Mouse (Mus musculus): ENCODE data around the gene Zfyve26. TPM values are rescaled to one million over a fixed set of nuclear protein-coding genes. Genes with fewer than 3 reads are reported as not detected.
"Not testable (repeated sequence)": the region's sequence is repeated elsewhere in the genome, so short reads cannot be mapped to it uniquely, and the experiment has no call there.

Zfyve26 gene
- polyA plus RNA-seq, 1 experiment from 2014 or later = 18.0 TPM

DNA sequence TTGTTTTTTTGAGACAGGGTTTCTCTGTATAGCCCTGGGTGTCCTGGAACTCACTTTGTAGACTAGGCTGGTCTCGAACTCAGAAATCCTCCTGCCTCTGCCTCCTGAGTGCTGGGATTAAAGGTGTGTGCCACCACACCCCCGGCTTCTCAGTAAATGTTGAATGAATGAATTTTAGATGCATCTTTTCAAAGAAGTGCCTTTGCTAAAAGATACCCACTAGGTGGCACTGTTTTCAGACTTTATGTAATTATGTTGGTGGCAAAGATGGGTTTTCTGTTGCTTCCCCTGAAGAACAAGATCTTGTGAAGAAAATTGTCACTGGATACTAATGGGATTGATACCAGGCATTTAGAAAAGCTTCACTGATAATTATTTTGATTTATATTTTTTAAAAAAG, 26.4 kb upstream of the Zfyve26 start:
- not testable (repeated sequence) for ATAC-seq (replicated peaks; ENCODE audit: low FRiP score); H3K27ac ChIP-seq (ENCODE audit: low read depth, low read length); H3K36me3 ChIP-seq (ENCODE audit: control insufficient read depth, insufficient read depth, low read length); H3K4me3 ChIP-seq (ENCODE audit: low read depth, low read length); H3K4me2 ChIP-seq; H3K4me1 ChIP-seq (replicated peaks; ENCODE audit: control insufficient read depth, insufficient read depth, low read length); H3K27me3 ChIP-seq (replicated peaks; ENCODE audit: control insufficient read depth, insufficient read depth, low read length); H3K9me3 ChIP-seq (ENCODE audit: control insufficient read depth, low read length); H3K9ac ChIP-seq (ENCODE audit: low read depth, low read length); DNase-seq (ENCODE audit: low spot score)
- WGBS = 59% methylated on average over 2 of the region's 2 CpGs

DNA sequence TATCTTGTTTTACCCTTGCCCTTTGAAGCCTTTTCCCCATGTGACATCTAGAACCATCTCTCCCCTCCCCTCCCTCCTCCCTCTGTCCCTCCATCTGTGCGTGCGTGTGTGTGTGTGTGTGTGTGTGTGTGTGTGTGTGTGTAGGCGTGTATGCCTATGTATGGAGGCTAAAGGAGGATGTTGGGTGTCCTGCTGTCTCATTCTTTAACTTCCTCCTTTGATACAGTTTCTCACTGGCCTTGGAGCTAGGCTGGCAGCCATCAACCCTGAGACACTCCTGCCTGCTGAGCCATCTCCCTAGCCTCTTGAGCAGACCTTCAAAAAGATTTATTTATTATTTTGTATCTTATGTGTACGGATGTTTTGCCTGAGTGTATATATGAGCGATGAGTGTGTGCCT, 24.8 kb upstream of the Zfyve26 start:
- WGBS = 73% methylated on average over 5 of the region's 5 CpGs
- Histone ChIP-seq H3K4me1 (replicated peaks; ENCODE audit: control insufficient read depth, insufficient read depth, low read length) (no peaks in the 10 kb centered on the region), H3K4me3 (ENCODE audit: low read depth, low read length) (no peak overlapping the region), H3K27ac (ENCODE audit: low read depth, low read length) (no peak overlapping the region), H3K9me3 (ENCODE audit: control insufficient read depth, low read length) (no peaks in the 10 kb centered on the region), H3K27me3 (replicated peaks; ENCODE audit: control insufficient read depth, insufficient read depth, low read length) (no peaks in the 10 kb centered on the region), H3K9ac (ENCODE audit: low read depth, low read length) (no peak overlapping the region), H3K36me3 (ENCODE audit: control insufficient read depth, insufficient read depth, low read length) (no peaks in the 10 kb centered on the region), H3K4me2 (no peak overlapping the region)
- ATAC-seq (replicated peaks; ENCODE audit: low FRiP score) = no peak
- no peak for DNase-seq (ENCODE audit: low spot score)

DNA sequence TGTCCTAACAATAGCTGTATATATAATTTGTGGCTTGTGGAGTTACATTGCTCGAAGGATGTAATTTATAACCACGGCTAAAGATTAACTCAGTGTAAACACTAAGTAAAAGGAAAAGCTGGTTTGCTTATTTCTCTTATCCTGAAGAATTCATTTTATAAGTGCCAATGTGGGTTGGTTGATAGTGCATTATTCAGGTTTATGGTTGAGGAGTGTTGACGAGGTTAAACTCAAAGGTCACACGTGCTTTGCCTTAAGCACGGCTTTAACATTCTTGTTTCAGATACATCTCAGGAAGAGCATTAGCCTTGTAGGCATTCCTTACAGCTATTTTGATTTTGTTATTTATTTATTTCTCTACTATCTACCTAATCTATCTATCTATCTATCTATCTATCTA, 21.2 kb upstream of the Zfyve26 start:
- Histone ChIP-seq H3K27ac (ENCODE audit: low read depth, low read length) (no peak overlapping the region), H3K9me3 (ENCODE audit: control insufficient read depth, low read length) (no peaks in the 10 kb centered on the region), H3K4me3 (ENCODE audit: low read depth, low read length) (no peak overlapping the region), H3K4me2 (no peak overlapping the region), H3K36me3 (ENCODE audit: control insufficient read depth, insufficient read depth, low read length) (no peaks in the 10 kb centered on the region), H3K27me3 (replicated peaks; ENCODE audit: control insufficient read depth, insufficient read depth, low read length) (no peaks in the 10 kb centered on the region), H3K4me1 (replicated peaks; ENCODE audit: control insufficient read depth, insufficient read depth, low read length) (no peaks in the 10 kb centered on the region), H3K9ac (ENCODE audit: low read depth, low read length) (no peak overlapping the region)
- ATAC-seq (replicated peaks; ENCODE audit: low FRiP score) (no peak), DNase-seq (ENCODE audit: low spot score) (no peak)
- WGBS = 77% methylated on average over 5 of the region's 5 CpGs

DNA sequence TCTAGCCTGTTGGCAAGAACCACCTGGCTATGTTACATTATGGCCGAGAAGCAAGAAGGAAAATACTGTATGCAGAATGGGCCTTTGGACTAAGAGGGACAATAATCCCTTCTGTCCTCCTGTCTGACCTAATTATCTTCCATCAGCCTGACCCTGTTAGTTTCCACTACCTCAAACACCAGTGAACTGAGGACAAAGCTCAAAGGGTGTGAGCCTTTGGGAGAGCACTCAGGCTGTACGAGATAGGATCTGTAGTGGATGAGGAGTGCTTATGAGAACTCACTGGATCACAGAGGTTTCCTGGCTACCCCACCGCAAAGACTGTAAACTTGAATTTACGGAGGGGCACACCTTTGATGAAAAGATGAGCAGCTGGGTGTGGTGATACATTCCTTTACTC, 17.6 kb upstream of the Zfyve26 start:
- 78% methylated on average over 4 of the region's 4 CpGs for WGBS

DNA sequence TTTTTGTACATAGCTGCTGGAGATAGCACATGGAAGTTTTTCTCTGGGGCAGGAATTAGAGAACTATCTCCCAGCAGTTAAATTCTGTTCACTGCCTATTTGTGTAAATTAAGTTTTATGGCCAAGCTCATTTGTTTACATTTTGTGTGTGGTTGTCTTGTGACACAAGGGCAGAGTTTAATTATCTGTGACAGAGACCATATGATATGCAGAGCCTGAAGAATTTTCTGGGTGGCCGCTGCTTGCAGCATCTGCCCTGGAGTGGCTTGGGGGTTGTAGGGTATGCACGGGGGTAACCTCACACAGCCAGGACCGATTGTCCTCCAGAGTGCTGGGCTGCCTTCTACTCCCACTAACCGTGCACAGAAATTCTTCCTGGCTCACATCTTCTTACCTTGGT, 9.9 kb upstream of the Zfyve26 start:
- Histone ChIP-seq H3K9me3 (ENCODE audit: control insufficient read depth, low read length) (no peaks in the 10 kb centered on the region), H3K4me3 (ENCODE audit: low read depth, low read length) (no peak overlapping the region), H3K9ac (ENCODE audit: low read depth, low read length) (no peak overlapping the region), H3K27ac (ENCODE audit: low read depth, low read length) (no peak overlapping the region), H3K4me1 (replicated peaks; ENCODE audit: control insufficient read depth, insufficient read depth, low read length) (no peaks in the 10 kb centered on the region), H3K4me2 (no peak overlapping the region), H3K27me3 (replicated peaks; ENCODE audit: control insufficient read depth, insufficient read depth, low read length) (no peaks in the 10 kb centered on the region), H3K36me3 (ENCODE audit: control insufficient read depth, insufficient read depth, low read length) (no peaks in the 10 kb centered on the region)
- DNase-seq (ENCODE audit: low spot score) = no peak
- WGBS = 82% methylated on average over 4 of the region's 4 CpGs
- ATAC-seq (replicated peaks; ENCODE audit: low FRiP score) = no peak

More for the DNA sequence above, 17.6 kb upstream of the Zfyve26 start:
- no peak for DNase-seq (ENCODE audit: low spot score)
- H3K27me3 ChIP-seq (replicated peaks; ENCODE audit: control insufficient read depth, insufficient read depth, low read length) = no peaks in the 10 kb centered on the region
- H3K36me3 ChIP-seq (ENCODE audit: control insufficient read depth, insufficient read depth, low read length) = no peaks in the 10 kb centered on the region
- no peaks in the 10 kb centered on the region for H3K4me1 ChIP-seq (replicated peaks; ENCODE audit: control insufficient read depth, insufficient read depth, low read length)
- no peak overlapping the region for H3K27ac ChIP-seq (ENCODE audit: low read depth, low read length)
- no peak overlapping the region for H3K4me2 ChIP-seq
- H3K9ac ChIP-seq (ENCODE audit: low read depth, low read length) = no peak overlapping the region
- no peaks in the 10 kb centered on the region for H3K9me3 ChIP-seq (ENCODE audit: control insufficient read depth, low read length)
- no peak overlapping the region for H3K4me3 ChIP-seq (ENCODE audit: low read depth, low read length)
- no peak for ATAC-seq (replicated peaks; ENCODE audit: low FRiP score)

DNA sequence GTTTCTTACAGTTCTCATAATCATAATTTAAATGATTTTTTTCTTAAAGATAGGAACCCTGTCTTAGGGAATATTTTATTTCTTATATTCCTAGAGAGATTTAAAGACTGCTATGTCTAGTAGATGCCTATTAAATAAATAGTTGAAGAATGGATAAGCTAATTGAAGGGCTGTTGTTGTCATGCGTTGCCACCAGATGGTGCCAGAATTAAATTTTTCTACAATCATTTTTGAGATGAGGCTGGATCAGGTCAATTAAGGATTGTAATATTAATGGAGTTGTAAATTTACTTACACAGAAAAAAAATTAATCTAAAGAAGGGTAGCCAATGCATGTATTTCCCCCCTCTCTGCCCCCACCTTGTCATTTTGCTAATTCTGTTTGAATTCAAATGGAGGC, 9.0 kb upstream of the Zfyve26 start:
- Histone ChIP-seq H3K9ac (ENCODE audit: low read depth, low read length) (no peak overlapping the region), H3K27me3 (replicated peaks; ENCODE audit: control insufficient read depth, insufficient read depth, low read length) (no peaks in the 10 kb centered on the region), H3K4me1 (replicated peaks; ENCODE audit: control insufficient read depth, insufficient read depth, low read length) (no peaks in the 10 kb centered on the region), H3K4me3 (ENCODE audit: low read depth, low read length) (no peak overlapping the region), H3K9me3 (ENCODE audit: control insufficient read depth, low read length) (no peaks in the 10 kb centered on the region), H3K36me3 (ENCODE audit: control insufficient read depth, insufficient read depth, low read length) (no peaks in the 10 kb centered on the region), H3K27ac (ENCODE audit: low read depth, low read length) (no peak overlapping the region), H3K4me2 (no peak overlapping the region)
- DNase-seq (ENCODE audit: low spot score) (no peak), ATAC-seq (replicated peaks; ENCODE audit: low FRiP score) (no peak)
- 72% methylated on average over 1 of the region's 1 CpGs for WGBS

DNA sequence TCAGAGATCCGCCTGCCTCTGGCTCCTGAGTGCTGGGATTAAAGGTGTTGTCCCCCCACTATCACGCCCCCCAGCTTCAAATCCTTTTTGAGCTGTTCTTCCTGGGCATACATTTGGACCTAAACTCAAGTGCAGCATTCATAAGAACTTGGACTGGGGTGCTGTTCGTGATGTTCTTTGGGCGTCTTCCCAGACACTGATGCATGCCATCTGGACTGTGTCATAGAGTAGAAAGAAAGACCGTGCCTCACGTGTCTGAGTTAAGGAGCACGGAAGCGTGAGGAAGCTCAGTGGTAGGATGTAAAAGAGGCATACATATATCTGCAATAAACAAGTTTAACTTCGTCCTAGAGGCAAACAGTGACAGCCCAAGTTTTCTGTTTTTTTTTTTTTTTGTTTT, 5.7 kb upstream of the Zfyve26 start:
- DNase-seq (ENCODE audit: low spot score) = no peak
- 93% methylated on average over 9 of the region's 9 CpGs for WGBS

DNA sequence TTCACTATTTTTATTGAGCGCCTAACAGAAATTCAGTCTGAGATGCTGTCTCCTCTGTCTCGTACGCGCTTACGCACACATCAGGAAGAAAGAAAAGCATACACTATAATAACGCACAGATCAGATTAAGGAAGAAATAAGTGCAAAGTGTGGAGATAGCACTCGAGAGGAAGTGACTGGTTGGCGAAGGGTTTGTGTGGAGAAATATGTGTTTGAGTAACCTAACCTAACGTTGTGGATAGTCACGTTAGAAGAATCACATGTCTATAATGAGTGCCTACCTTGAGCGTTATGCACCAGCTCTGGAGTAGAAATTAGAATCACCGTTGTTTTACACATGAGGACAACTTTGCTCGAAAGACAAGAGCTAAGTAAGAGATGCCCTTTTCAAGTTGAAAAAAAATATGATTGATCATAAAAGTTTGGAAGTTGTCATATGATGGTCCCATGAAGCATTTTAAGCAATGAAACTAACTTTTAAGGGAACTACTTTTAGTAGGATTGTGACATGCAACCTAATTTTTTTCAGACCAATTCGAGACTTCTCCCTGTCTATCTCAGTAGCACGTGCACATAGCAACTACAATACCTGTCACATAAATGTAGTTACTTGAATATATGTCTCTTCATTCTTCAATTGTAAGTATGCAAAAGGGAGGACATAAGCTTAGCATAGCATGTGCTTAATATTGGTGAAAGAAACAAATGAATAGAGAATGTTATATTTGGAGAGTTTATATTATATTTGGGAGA, 2.0 kb upstream of the Zfyve26 start:
- no peaks in the 10 kb centered on the region for H3K36me3 ChIP-seq (ENCODE audit: control insufficient read depth, insufficient read depth, low read length)
- H3K4me1 ChIP-seq (replicated peaks; ENCODE audit: control insufficient read depth, insufficient read depth, low read length) = peaks cover 11% of the 10 kb centered on the region
- H3K4me3 ChIP-seq (ENCODE audit: low read depth, low read length) = peak overlapping the region; percentile 85
- H3K9me3 ChIP-seq (ENCODE audit: control insufficient read depth, low read length) = no peaks in the 10 kb centered on the region
- WGBS = 12% methylated on average over 15 of the region's 15 CpGs
- peak overlapping the region; percentile 78 for H3K4me2 ChIP-seq
- peak overlapping the region; percentile 67; the same call in 1 of the 2 replicates for H3K27ac ChIP-seq (ENCODE audit: low read depth, low read length)
- ATAC-seq (replicated peaks; ENCODE audit: low FRiP score) (no peak), DNase-seq (ENCODE audit: low spot score) (no peak)
- H3K27me3 ChIP-seq (replicated peaks; ENCODE audit: control insufficient read depth, insufficient read depth, low read length) = no peaks in the 10 kb centered on the region
- peak overlapping the region; percentile 70 for H3K9ac ChIP-seq (ENCODE audit: low read depth, low read length)

More for the DNA sequence above, 5.7 kb upstream of the Zfyve26 start:
- no peak overlapping the region for H3K4me2 ChIP-seq
- no peaks in the 10 kb centered on the region for H3K27me3 ChIP-seq (replicated peaks; ENCODE audit: control insufficient read depth, insufficient read depth, low read length)
- no peak overlapping the region for H3K4me3 ChIP-seq (ENCODE audit: low read depth, low read length)
- no peak for ATAC-seq (replicated peaks; ENCODE audit: low FRiP score)
- no peak overlapping the region for H3K9ac ChIP-seq (ENCODE audit: low read depth, low read length)
- H3K4me1 ChIP-seq (replicated peaks; ENCODE audit: control insufficient read depth, insufficient read depth, low read length) = no peaks in the 10 kb centered on the region
- H3K9me3 ChIP-seq (ENCODE audit: control insufficient read depth, low read length) = no peaks in the 10 kb centered on the region
- no peak overlapping the region for H3K27ac ChIP-seq (ENCODE audit: low read depth, low read length)
- no peaks in the 10 kb centered on the region for H3K36me3 ChIP-seq (ENCODE audit: control insufficient read depth, insufficient read depth, low read length)

DNA sequence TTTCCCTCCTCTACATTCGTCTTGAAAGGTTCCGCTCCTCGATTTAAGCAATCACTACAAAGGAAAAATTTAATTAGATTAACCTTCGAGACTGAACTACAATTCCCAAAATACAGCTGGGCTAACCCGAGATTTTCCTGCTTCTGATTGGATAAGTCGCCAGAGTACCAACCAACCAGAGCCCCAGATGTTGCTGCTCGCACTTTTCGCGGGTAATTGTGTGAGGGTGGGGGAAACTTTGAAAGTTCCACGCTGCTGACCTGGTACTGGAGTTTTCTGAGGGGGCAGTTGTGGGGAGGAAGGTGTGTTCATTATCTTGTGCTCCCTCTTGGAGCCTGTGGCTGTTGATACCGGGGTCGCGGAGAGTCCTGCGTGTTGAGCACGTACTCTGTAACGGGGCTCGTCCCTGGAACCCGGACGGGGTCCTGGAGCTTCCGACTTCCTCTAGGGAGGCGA, 1.0 kb upstream of the Zfyve26 start, which contains the start of gene Rad51b:
Gene Rad51b (plus strand): TSS at position 162 of the 456 bp plus-strand sequence.
- H3K9ac ChIP-seq (ENCODE audit: low read depth, low read length) = peak within 1 kb of the TSS; percentile 70
- H3K36me3 ChIP-seq (ENCODE audit: control insufficient read depth, insufficient read depth, low read length) = no peaks in the 10 kb centered on the region
- H3K4me2 ChIP-seq = peak within 1 kb of the TSS; percentile 78
- DNase-seq (ENCODE audit: low spot score) = peak; percentile 81
- H3K4me1 ChIP-seq (replicated peaks; ENCODE audit: control insufficient read depth, insufficient read depth, low read length) = peaks cover 11% of the 10 kb centered on the region
- ATAC-seq (replicated peaks; ENCODE audit: low FRiP score) = peak; percentile 85
- WGBS = under 1% methylated on average over 21 of the region's 21 CpGs
- peak within 1 kb of the TSS; percentile 67; the same call in 1 of the 2 replicates for H3K27ac ChIP-seq (ENCODE audit: low read depth, low read length)
- H3K4me3 ChIP-seq (ENCODE audit: low read depth, low read length) = peak within 1 kb of the TSS; percentile 85
- no peaks in the 10 kb centered on the region for H3K9me3 ChIP-seq (ENCODE audit: control insufficient read depth, low read length)
- no peaks in the 10 kb centered on the region for H3K27me3 ChIP-seq (replicated peaks; ENCODE audit: control insufficient read depth, insufficient read depth, low read length)

Data from liver, embryonic 11.5 days (tissue).